Mouse (Mus musculus): Measurements from ENCODE around the gene Lsm2. TPM values are rescaled to one million over a fixed set of nuclear protein-coding genes. Genes with fewer than 3 reads are reported as not detected.
"Not testable (repeated sequence)": the region's sequence is repeated elsewhere in the genome, so short reads cannot be mapped to it uniquely, and the experiment has no call there.

Lsm2 gene
- polyA plus RNA-seq, 1 experiment, result 113 TPM

DNA sequence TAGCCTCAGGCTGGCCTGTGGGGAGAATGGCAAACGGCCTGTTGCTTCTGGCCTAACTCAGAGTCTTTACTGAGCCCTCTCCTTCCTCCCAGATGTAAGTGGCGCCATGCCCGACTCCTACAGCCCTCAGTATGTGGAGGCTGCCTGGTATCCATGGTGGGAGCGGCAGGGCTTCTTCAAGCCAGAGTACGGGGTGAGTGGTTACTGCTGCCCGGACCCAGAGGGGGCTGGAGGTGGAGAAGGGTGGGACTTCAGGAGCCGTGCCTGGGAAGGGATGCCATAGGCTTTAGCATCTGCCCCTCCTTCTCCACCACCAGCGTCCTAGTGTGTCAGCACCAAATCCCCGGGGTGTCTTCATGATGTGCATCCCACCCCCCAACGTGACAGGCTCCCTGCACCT, 23.5 kb downstream of the Lsm2 start:
- WGBS, result 88% methylated on average over 10 of the region's 10 CpGs
- no peak for DNase-seq (ENCODE audit: low read depth, low spot score)

DNA sequence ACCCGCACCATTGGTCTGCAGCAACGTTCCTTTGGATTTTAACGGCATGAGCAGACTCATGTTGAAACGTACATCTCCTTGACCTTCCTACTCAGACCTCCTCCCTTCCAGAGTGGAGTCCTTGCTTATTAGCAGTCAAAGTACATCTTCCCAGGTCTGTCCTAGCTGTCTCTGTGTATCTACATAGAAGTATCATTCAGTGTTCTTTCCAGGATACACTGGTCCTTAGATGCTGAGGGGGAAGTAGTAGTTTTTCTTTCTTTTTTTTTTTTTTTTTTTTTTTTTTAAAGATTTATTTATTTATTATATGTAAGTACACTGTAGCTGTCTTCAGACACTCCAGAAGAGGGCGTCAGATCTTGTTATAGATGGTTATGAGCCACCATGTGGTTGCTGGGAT, 24.2 kb downstream of the Lsm2 start:
- WGBS, result 93% methylated on average over 4 of the region's 5 CpGs
- not testable (repeated sequence) for DNase-seq (ENCODE audit: low read depth, low spot score)

DNA sequence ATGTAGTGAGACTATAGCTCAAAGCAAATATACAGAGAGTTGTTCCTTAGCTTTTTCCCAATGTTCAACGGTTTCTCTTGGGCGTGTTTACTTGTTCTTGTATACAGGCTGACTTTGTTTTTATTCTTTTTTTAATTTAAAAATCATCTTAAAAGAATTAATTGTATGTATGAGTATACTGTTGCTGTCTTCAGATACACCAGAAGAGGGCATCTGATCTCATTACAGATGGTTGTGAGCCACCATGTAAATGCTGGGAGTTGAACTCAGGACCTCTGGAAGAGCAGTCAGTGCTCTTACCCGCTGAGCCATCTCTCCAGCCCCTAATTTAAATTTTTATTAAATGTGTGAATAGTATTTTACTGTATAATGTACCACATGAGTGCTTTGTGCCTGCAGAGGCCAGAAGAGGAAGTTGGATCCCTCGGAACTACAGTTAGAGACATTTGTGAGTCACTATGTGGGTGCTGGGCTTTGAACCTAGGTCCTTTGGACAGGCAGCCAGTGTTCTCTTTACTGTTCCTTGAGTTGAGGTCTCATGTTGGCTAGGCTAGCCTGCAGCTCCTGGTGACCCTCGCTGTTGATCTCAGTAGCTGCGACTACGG, 25.8 kb downstream of the Lsm2 start:
- no peak for DNase-seq (ENCODE audit: low read depth, low spot score)
- WGBS, result 87% methylated on average over 7 of the region's 7 CpGs

DNA sequence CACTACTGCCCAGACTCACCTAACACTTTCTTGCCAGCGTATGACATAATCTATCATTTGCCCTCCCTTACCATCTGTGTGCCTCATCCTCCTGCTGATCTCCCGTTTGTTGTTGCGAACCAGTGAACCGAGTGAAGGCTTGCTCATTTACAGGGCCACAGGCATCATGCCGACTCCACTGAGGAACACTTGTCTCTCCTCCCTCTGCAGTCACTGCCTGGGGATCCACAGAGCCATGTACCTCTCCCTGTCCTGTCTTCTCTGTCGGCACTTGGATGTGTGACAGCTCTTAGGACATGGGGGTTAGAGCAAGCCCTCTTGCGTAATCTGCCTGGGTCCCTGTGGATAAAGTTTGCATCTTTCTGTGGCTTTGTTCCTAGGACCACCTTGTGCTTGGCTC, 27.9 kb downstream of the Lsm2 start:
- WGBS, result 88% methylated on average over 7 of the region's 7 CpGs
- DNase-seq (ENCODE audit: low read depth, low spot score), result no peak

DNA sequence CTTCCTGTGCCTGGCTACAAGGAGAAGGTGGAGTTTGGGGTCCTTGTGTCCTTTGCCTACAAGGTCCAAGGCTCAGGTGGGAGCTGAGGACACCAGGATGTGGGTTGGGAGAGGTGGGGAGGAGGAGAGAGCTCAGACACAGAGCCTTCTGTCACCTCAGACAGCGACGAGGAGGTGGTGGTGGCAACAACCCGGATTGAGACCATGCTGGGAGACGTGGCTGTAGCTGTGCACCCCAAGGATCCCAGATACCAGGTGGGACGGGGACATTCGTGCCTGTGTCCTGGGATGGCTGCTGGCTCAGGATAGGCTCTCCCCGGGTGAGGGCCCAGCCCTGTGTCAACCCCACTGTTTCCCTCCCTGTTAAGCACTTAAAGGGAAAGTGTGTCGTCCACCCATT, 29.8 kb downstream of the Lsm2 start:
- no peak for DNase-seq (ENCODE audit: low read depth, low spot score)
- WGBS, result 94% methylated on average over 8 of the region's 8 CpGs

DNA sequence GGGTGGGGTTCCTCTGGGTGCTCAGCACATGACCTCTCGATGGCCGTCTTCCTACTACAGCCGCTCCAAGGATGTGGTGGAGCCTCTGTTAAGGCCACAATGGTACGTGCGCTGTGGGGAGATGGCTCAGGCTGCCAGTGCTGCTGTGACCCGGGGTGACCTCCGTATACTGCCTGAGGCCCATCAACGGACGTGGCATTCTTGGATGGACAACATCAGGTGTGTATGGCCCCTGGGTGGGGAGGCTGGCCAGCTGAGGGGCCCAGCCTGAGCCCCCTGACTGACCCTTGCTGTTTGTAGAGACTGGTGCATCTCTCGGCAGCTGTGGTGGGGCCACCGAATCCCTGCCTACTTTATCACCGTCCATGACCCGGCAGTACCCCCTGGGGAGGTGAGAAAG, 30.8 kb downstream of the Lsm2 start:
- no peak for DNase-seq (ENCODE audit: low read depth, low spot score)

DNA sequence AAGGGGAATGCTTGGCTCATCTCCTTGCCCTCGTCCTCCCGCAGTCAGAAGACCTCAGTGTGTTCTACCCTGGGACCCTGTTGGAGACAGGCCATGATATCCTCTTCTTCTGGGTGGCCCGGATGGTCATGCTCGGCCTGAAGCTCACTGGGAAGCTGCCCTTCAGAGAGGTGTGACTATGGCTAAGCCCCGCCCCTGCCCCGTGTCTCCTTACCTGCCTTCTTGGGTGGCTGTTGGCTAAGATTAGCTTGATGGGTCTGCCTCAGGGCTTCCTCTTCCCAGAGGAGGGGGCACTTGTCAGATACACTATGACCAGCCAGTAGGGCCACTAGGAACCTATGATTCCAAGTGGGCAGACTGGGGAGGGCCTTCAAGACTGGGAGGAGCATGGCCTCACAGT, 31.6 kb downstream of the Lsm2 start:
- no peak for DNase-seq (ENCODE audit: low read depth, low spot score)
- 73% methylated on average over 6 of the region's 6 CpGs for WGBS

More for the DNA sequence above, 30.8 kb downstream of the Lsm2 start:
- 88% methylated on average over 13 of the region's 13 CpGs for WGBS

DNA sequence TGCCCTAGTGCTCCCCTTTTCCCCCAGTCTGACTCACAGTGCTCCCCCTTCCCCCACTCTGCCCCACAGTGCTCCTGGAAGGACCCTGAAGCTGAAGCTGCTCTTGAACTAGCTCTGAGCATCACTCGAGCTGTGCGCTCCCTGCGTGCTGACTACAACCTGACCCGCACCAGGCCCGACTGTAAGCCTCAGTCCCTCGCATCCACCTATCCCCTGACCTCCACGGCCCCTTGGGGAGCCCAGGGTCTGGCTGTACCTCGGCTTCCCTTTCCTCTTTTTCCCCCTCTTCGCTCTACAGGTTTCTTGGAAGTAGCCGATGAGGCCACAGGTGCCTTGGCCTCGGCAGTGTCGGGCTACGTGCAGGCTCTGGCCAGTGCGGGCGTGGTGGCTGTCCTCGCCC, 33.6 kb downstream of the Lsm2 start:
- 85% methylated on average over 16 of the region's 16 CpGs for WGBS
- DNase-seq (ENCODE audit: low read depth, low spot score), result no peak

DNA sequence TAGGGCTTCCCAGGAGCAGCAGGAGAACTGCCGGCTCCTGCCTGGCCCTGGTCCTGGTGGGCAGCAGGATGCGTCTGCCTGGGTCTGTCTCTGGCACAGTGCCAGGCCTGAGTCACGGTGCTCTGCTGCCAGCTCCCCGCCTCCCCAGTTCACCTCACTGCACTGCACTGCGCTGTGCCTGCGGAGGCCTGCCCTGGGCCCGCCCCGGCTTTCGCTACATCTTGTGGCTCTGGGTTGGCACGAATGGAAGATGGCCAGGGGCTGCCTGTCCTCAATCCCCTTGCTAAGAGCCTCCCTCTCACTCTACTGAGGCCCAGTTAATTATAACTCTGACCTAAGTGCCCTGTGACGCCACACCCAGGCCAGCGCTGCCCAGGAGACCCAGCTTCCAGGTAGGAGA, 34.7 kb downstream of the Lsm2 start, which contains the start of gene Vwa7:
TSS of gene Vwa7 (plus strand) at position 204 of the 400 bp plus-strand sequence.
- no peak for DNase-seq (ENCODE audit: low read depth, low spot score)
- 27% methylated on average over 12 of the region's 12 CpGs for WGBS

DNA sequence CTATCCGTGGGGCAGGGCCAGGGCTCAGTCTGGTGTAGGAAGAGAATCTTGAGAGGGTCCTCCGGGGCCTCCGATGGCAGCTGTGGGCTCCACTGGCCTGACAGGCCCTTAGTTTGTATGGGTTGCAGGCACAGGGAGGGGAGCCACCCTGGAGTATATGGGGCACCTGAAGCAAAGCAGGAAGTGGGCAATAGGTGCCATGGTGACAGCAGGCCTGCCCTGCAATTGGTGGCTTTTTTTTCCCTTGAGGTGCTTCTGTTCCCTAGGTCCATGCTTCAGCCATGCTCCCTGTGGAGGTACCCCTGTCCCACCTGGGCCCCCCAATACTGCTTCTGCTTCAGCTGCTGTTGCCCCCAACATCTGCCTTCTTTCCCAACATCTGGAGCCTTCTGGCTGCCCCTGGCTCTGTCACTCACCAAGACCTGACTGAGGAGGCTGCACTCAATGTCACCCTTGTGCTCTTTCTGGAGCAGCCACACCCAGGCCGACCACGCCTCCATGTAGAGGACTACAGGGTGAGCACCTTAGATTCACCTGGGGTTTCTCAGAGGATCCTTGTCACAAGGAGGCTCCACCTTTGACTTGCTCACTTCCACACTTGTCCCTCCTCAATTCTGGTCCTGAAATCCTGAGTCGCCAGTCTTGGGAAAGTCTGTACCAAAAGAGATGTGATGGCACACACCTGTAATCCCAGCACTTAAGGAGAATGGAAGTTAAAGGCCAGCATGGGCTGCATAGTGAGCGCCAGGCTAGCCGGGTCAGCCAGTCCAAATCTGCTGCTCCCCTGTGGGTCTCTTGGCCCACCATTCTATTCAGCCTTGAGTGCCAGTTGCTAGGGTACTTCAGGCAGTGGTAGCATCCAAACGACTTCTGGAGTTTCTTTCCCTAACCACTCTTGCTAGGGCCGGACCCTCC, 35.4 kb downstream of the Lsm2 start:
- WGBS, result 64% methylated on average over 10 of the region's 10 CpGs
- DNase-seq (ENCODE audit: low read depth, low spot score), result no peak

DNA sequence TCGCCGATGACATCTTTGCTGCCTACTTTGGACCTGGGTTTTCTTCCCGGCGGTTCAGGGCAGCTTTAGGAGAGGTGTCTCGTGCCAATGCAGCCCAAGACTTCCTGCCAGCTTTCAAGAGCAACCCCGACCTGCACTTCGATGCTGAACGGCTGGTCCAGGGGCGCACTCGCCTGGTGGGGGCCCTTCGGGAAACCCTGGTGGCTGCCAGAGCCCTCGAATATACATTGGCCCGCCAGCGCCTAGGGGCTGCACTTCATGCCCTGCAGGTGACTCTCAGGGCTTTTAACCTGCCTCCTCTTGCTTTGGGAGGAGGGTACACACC, 36.0 kb downstream of the Lsm2 start:
- 72% methylated on average over 14 of the region's 14 CpGs for WGBS
- DNase-seq (ENCODE audit: low read depth, low spot score), result no peak

DNA sequence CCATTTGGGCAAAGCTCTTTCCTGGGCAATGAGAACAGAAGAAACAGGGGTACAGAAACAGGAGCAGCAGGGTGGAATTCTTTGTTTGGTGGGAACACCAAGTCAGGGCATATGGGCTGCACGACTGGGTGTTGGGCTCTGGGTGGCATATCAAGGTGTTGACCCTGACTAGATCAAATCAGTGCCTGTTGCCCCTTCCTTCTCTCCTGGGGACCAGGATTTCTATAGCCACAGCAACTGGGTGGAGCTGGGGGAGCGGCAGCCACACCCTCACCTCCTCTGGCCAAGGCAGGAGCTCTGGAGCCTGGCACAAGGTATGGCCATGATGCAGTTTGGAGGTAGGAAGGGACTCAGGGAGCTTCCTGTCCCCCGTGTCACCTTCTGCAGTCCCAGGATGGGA, 36.5 kb downstream of the Lsm2 start:
- no peak for DNase-seq (ENCODE audit: low read depth, low spot score)
- 40% methylated on average over 3 of the region's 3 CpGs for WGBS

DNA sequence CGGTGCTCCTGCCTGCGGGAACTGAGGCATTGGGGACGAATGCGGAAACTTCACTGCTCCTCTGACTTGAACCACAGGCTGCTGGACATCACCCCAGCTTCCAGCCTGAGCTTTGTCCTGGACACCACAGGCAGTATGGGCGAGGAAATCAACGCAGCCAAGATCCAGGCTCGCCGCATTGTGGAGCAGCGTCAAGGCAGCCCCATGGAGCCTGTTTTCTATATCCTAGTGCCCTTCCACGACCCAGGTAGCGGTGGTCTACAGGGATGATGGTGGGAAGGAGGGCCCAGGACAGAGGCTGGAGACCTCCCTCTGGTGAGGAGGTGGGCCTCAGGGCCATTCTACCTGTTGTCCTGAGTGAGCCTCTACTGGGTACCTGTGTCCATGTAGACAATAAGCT, 38.2 kb downstream of the Lsm2 start:
- 94% methylated on average over 11 of the region's 11 CpGs for WGBS
- no peak for DNase-seq (ENCODE audit: low read depth, low spot score)

DNA sequence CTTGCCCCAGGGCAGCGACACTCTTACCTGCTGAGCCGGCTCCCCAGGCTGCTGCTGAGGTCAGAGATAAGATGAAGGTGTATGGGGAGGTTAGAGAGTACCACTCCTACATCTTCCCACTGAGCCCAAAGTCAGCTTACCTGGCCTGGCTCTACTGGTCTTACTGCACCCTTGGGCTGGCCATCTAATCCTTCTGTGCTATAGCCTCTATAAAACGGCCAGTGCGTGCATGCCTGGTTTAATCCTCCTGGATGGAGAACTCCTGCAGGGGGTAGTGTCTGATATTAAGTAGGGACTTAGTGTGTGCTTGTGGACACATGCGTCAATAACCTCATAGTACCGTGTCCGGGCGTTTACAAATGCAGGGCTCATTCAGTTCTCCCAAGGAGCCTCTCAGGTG, 38.9 kb downstream of the Lsm2 start:
- WGBS, result 93% methylated on average over 8 of the region's 8 CpGs
- DNase-seq (ENCODE audit: low read depth, low spot score), result no peak

DNA sequence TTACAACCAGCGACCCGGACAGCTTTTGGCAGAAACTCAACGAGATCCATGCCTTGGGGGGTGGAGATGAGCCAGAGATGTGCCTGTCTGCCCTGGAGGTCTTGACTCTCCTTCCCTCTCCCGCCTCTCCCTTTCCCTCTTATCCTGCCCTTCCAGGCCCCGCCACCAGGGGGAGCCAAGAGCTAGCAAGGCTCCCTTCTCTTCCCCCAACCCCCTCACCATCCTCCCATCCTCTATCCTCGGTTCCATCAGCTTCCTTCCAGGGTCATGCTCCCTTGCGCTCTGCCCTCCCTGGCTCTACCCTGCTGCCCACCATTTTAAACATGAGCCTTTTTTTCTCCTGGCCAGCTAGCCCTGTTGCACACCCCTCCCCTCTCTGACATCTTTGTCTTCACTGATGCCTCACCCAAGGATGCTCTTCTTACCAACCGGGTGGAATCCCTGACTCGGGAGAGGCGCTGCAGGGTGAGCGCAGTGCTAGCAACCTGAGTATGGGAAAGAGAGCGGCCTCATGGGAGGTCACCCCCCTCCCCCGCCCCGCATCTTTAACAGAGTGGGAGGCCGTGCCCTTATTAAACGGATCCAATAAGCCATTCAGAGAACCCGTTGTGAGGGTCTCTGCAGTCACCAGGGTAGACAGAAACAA, 39.6 kb downstream of the Lsm2 start:
- no peak for DNase-seq (ENCODE audit: low read depth, low spot score)
- WGBS, result 24% methylated on average over 17 of the region's 17 CpGs

DNA sequence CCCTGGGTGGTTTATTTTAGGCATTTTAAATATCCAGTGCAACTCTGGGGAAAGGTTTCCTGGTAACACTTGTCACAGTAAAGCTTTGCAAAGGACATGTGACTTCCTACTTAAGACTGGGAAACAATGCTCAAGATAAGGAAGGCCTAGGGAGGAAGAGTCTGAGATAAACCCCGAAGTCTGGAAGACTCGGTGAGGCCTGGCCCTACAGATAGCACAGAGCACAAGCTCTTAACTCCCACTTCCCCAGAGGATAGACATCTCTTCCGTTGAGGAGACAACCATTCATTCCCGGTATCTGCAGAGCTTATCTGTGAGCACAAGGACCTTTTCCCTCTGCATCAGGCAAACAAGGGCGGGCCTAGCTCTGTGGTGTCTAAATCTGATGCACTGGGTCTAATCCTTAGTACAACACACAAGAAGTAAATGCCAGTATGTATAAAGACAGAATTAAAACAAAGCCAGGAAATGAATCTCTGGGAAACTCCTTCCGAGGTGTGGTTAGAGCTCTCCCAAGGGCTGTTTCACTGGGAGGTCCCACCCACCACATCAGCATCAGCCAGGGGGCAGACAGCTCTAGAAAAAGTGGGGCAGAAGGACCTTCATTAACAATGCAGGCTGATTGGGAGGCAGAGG, 40.3 kb downstream of the Lsm2 start:
- 54% methylated on average over 6 of the region's 6 CpGs for WGBS
- no peak for DNase-seq (ENCODE audit: low read depth, low spot score)

DNA sequence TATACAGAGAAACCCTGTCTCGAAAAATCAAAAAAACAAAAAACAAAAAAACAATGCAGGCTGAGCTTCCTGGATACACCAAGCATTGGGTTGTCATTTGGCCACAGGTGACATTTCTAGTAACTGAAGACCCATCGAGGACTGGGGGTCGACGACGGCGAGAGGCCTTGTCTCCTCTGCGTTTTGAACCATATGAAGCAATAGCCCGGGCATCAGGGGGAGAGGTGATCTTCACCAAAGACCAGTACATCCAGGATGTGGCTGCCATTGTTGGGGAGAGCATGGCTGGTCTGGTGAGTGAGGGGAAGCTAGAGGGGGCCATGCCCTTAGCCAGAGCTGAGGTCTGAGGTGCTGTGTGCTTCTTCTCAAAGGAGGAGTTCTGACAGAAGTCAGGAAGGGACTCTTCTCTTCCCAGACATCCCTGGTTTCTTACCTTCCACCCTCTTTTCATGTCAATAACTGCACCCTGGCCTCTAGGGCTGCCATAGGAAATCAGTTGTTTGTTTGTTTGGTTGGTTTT, 40.9 kb downstream of the Lsm2 start:
- 92% methylated on average over 8 of the region's 8 CpGs for WGBS
- no peak for DNase-seq (ENCODE audit: low read depth, low spot score)

DNA sequence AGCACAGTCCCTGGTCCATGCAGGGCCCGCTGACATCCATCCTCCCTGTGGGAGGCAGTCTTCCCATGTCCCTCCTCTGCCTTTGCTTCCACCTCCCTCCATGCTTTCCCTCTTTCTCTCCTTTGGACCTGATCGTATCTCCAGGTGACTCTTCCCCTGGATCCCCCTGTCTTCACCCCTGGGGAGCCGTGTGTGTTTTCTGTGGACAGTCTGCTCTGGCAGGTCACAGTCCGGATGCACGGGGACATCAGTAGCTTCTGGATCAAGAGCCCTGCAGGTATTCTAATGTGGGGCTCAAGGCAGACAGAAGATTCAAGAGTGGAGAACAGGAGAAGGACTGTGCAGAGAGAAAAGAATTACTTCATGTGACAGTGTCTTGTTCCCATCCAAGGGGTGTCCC, 41.6 kb downstream of the Lsm2 start:
- no peak for DNase-seq (ENCODE audit: low read depth, low spot score)
- WGBS, result 84% methylated on average over 5 of the region's 5 CpGs

DNA sequence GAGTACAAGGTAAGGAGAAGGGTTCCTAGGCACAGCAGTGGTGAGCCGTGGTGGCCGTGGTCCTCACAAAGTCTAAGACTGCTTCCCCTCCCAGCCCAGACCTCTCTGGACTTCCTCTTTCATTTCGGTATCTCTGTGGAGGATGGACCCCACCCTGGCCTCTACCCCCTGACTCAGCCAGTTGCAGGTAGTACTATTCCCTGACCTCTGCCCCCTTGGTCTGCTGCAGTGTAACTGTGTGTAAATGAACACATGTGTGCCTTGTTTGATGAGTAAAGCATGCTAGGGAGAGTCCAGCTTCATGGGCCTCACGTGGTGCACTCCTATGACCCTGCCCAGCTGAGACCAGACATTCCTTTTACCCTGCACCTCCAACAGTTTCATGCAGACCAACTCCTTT, 42.1 kb downstream of the Lsm2 start:
- no peak for DNase-seq (ENCODE audit: low read depth, low spot score)
- 47% methylated on average over 4 of the region's 4 CpGs for WGBS

DNA sequence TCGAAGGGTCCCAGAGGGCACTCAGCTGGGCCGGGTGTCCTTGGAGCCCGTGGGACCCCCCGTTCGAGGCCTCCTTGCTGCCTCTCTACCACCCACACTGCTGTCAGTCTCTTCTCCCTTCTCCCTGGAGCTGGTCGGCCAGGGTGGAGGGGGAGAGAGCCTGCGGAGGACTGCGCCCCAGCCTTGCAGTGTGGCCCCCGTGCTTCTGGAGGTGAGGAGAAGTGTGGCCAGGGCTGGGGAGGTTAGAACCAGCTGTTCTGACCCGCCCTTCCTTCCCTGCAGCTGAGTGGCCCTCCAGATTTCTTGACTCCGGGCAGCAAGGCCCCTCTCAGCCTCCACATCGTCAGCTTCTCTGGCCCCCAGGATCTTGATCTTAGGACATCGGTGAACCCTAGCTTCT, 42.6 kb downstream of the Lsm2 start:
- DNase-seq (ENCODE audit: low read depth, low spot score), result no peak
- WGBS, result 68% methylated on average over 13 of the region's 13 CpGs

All from large intestine, adult 2 months (tissue).